Comparison of ENCODE assay signal across 8 mouse cellular contexts in genomic region chr15:11906571-11907531, GRCm38 (mm10). TPM values are rescaled to one million over a fixed set of nuclear protein-coding genes. Genes with fewer than 3 reads are reported as not detected.
DNase-seq lines count a peak whose midpoint lies in the region; ATAC-seq and TF ChIP-seq lines count a peak whose summit lies in the region.

Gene Npr3 (minus strand): TSS chr15:11907287.

- H3K27me3 ChIP-seq in embryonic facial prominence, embryonic 10.5 days (replicated peaks; ENCODE audit: low read depth, poor library complexity, severe bottlenecking): peaks cover 68% of the 10 kb centered on the region
- H3K27me3 ChIP-seq in kidney, adult 2 months (replicated peaks; ENCODE audit: control insufficient read depth, insufficient read depth, low read length): no peaks in the 10 kb centered on the region
- peaks cover 53% of the 10 kb centered on the region for H3K27me3 ChIP-seq in limb, embryonic 14.5 days (ENCODE audit: control insufficient read depth, insufficient read depth, low read length)
- H3K27me3 ChIP-seq in midbrain, embryonic 16.5 days (ENCODE audit: control insufficient read depth, insufficient read depth, low read depth, low read length): peaks cover 32% of the 10 kb centered on the region

- TF ChIP-seq CTCF in kidney, adult 2 months (conservative IDR thresholded peaks at IDR 0.05; ENCODE audit: insufficient read depth, insufficient read length, low read depth, low read length): peak; percentile 48

- H3K9me3 ChIP-seq in embryonic facial prominence, embryonic 10.5 days: no peaks in the 10 kb centered on the region
- H3K9me3 ChIP-seq in limb, embryonic 14.5 days (ENCODE audit: control insufficient read depth, low read length): no peaks in the 10 kb centered on the region
- no peaks in the 10 kb centered on the region for H3K9me3 ChIP-seq in midbrain, embryonic 16.5 days (replicated peaks; ENCODE audit: control insufficient read depth, low read length, poor library complexity, severe bottlenecking)

- H3K36me3 ChIP-seq in embryonic facial prominence, embryonic 10.5 days (replicated peaks): no peaks in the 10 kb centered on the region
- no peaks in the 10 kb centered on the region for H3K36me3 ChIP-seq in kidney, adult 2 months (ENCODE audit: control insufficient read depth, insufficient read depth, low read length)
- H3K36me3 ChIP-seq in limb, embryonic 14.5 days (ENCODE audit: control insufficient read depth, insufficient read depth, low read length): no peaks in the 10 kb centered on the region
- no peaks in the 10 kb centered on the region for H3K36me3 ChIP-seq in midbrain, embryonic 16.5 days (ENCODE audit: control insufficient read depth, insufficient read depth, low read length)

- DNase-seq in cerebellum, postnatal 10 days: peak; percentile 61 to 65
- DNase-seq in cerebellum, adult 18-20 months: no peak
- peak; percentile 68 for DNase-seq in embryonic facial prominence, embryonic 10.5 days (ENCODE audit: low spot score)
- peak; percentile 57 for DNase-seq in heart, adult 8-10 months (ENCODE audit: low spot score)
- DNase-seq in kidney, adult 2 months: peak; percentile 68
- DNase-seq in limb, embryonic 14.5 days (ENCODE audit: low spot score): peak; percentile 83
- DNase-seq in yolk sac, embryonic 10.5 days (ENCODE audit: low spot score): peak; percentile 53

- H3K4me1 ChIP-seq in embryonic facial prominence, embryonic 10.5 days: peaks cover 46% of the 10 kb centered on the region
- H3K4me1 ChIP-seq in kidney, adult 2 months (ENCODE audit: control insufficient read depth, insufficient read depth, low read length): 0 out of 2 replicates have a peak, but pooled peaks cover 3% of the 10 kb centered on the region
- H3K4me1 ChIP-seq in limb, embryonic 14.5 days (ENCODE audit: control insufficient read depth, insufficient read depth, low read length): peaks cover 18% of the 10 kb centered on the region
- H3K4me1 ChIP-seq in midbrain, embryonic 16.5 days (ENCODE audit: control insufficient read depth, insufficient read depth, low read length): peaks cover 40% of the 10 kb centered on the region

- H3K9ac ChIP-seq in limb, embryonic 14.5 days (ENCODE audit: low read depth, low read length, severe bottlenecking): peak within 1 kb of the TSS; percentile 54
- no peak within 1 kb of the TSS for H3K9ac ChIP-seq in midbrain, embryonic 16.5 days (ENCODE audit: low read depth, low read length)

- no peak for ATAC-seq in limb, embryonic 14.5 days (ENCODE audit: low FRiP score, low read depth)
- ATAC-seq in midbrain, embryonic 16.5 days: no peak

- no peak for TF ChIP-seq POLR2A in kidney, adult 2 months (IDR thresholded peaks at IDR 0.05; ENCODE audit: low read depth, low read length)
- TF ChIP-seq POLR2A in limb, embryonic 14.5 days (IDR thresholded peaks at IDR 0.05; ENCODE audit: borderline replicate concordance, extremely low read depth, insufficient read depth, insufficient read length): no peak

- peak within 1 kb of the TSS; percentile 92 for H3K4me2 ChIP-seq in limb, embryonic 14.5 days (replicated peaks; ENCODE audit: low read depth, low read length, severe bottlenecking)
- peak within 1 kb of the TSS; percentile 86 for H3K4me2 ChIP-seq in midbrain, embryonic 16.5 days (ENCODE audit: low read length)

- peak within 1 kb of the TSS; percentile 61; the same call in 1 of the 2 replicates for H3K27ac ChIP-seq in embryonic facial prominence, embryonic 10.5 days (replicated peaks)
- peak within 1 kb of the TSS; percentile 44; the same call in 1 of the 2 replicates for H3K27ac ChIP-seq in kidney, adult 2 months (ENCODE audit: insufficient read depth, low read depth, low read length)
- H3K27ac ChIP-seq in limb, embryonic 14.5 days (replicated peaks; ENCODE audit: low read depth, low read length): peak within 1 kb of the TSS; percentile 28
- H3K27ac ChIP-seq in midbrain, embryonic 16.5 days (ENCODE audit: low read length): no peak within 1 kb of the TSS

- H3K4me3 ChIP-seq in embryonic facial prominence, embryonic 10.5 days: peak within 1 kb of the TSS; percentile 63
- peak within 1 kb of the TSS; percentile 55 for H3K4me3 ChIP-seq in kidney, adult 2 months (ENCODE audit: insufficient read depth, low read depth, low read length)
- H3K4me3 ChIP-seq in limb, embryonic 14.5 days (replicated peaks; ENCODE audit: low read length): peak within 1 kb of the TSS; percentile 57
- H3K4me3 ChIP-seq in midbrain, embryonic 16.5 days (ENCODE audit: low read depth, low read length): peak within 1 kb of the TSS; percentile 50

- WGBS in embryonic facial prominence, embryonic 10.5 days: under 1% methylated on average over 42 of the region's 42 CpGs
- WGBS in kidney, adult 2 months: under 1% methylated on average over 42 of the region's 42 CpGs
- under 1% methylated on average over 42 of the region's 42 CpGs for WGBS in limb, embryonic 14.5 days
- under 1% methylated on average over 42 of the region's 42 CpGs for WGBS in midbrain, embryonic 16.5 days

RNA-seq across cellular contexts. Expression of gene Npr3, which starts in this region (rescaled TPM):
- 3.9 and 4.4 TPM in 2 replicates for polyA plus RNA-seq in embryonic facial prominence, embryonic 10.5 days (2016; fragmentation: Nextera tagmentation; extraction: Ambion mirVana)
- 10 to 100 TPM; 26.1 to 39.5 (median 29.2) TPM for total RNA-seq in heart, adult 8-10 months (2022)
- 5.9 and 6.1 TPM in 2 replicates for polyA plus RNA-seq in kidney, adult 2 months (2012; rRNA removed)
- polyA plus RNA-seq in limb, embryonic 14.5 days (2012; rRNA removed): 10.4 and 10.9 TPM in 2 replicates
- polyA plus RNA-seq in limb, embryonic 14.5 days (2014; fragmentation: Nextera tagmentation; extraction: Ambion mirVana): 6.3 and 6.9 TPM in 2 replicates
- polyA plus RNA-seq in midbrain, embryonic 16.5 days (2015; fragmentation: Nextera tagmentation; extraction: Ambion mirVana): 0.61 and 0.78 TPM in 2 replicates

Comparison
In these comparisons a context has a peak if more than half of its experiments do, and no peak if none do; other contexts are left out.
1. DNase-seq: peak in cerebellum, postnatal 10 days (2 of 2), embryonic facial prominence, embryonic 10.5 days (single experiment), heart, adult 8-10 months (single experiment), kidney, adult 2 months (single experiment), limb, embryonic 14.5 days (single experiment) and yolk sac, embryonic 10.5 days (single experiment); none in cerebellum, adult 18-20 months (0 of 2).
2. Peak in every context shown above with its lines, with median percentiles within 50 percentile points of each other: H3K4me3 ChIP-seq.